Mouse (Mus musculus): ENCODE data around the gene Bbof1. TPM values are rescaled to one million over a fixed set of nuclear protein-coding genes. Genes with fewer than 3 reads are reported as not detected.

Gene Bbof1
- total and polyA plus RNA-seq, 2 experiments, result 0.18 TPM; not detected in 1

DNA sequence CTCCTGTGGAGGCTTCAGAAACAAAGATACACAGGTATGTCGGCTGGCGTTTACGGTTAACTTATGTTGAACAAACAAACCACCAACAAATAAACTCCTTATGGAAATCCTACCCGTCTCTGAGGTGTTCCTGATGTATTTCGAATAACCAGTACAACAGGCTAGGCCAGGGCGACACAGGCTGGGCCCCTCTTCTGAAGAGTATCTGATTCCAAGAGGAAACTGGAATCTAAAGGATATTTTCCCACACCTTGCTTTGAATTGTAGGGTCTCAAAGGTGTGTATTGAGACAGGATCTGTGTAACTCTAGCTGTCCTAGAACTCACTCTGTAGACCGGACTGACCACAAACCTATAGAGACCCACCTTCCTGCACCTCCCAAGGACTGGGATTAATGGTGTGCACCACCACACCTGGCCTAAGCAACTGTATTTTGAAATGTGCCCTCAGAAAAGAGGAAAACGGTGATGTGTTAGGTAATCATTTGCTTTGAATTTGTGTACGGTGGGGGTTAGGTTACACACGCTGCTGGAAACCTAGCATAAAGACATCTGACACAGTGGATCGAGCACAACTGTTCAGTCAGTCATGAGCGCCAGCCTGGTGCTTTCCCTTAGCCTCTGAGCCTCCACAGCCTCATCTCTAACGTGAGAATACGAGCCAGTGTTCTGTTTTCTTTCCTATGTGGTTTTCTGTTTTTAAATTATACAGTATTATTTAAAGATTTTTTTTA is 11.8 kb upstream of the Bbof1 start:
- WGBS, result 54% methylated on average over 14 of the region's 14 CpGs
- H3K27ac ChIP-seq (replicated peaks; ENCODE audit: insufficient read depth, low read depth, low read length), result peak overlapping the region; percentile 32

DNA sequence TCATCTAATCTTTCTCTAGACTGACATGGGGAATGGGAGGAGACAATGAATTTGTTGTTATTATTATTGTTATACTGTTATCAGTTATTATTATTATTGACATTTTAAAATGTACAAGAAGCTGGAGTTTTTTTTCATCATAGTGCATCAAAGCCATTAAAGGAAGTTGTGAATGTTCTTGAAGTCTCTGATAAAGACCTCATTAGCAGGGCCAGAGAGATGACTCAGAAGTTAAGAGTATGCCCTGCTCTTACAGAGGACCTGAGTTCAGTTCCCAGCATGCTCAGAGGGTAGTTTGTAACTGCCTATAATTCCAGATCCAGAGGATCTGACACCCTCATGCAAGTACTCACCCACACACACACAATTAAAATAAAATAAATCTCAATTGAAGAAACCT is 11.2 kb upstream of the Bbof1 start:
- Histone ChIP-seq H3K27ac (replicated peaks; ENCODE audit: insufficient read depth, low read depth, low read length) (no peak overlapping the region), H3K4me1 (ENCODE audit: control insufficient read depth, insufficient read depth, low read length) (peaks cover 12% of the 10 kb centered on the region), H3K79me2 (ENCODE audit: control insufficient read depth, insufficient read depth, low read length) (peaks cover 3% of the 10 kb centered on the region; the same call in 1 of the 2 replicates), H3K27me3 (ENCODE audit: control insufficient read depth, insufficient read depth, low read length) (no peaks in the 10 kb centered on the region), H3K4me3 (ENCODE audit: insufficient read depth, low read depth, low read length) (no peak overlapping the region), H3K9ac (ENCODE audit: low read depth, low read length) (no peak overlapping the region), H3K36me3 (ENCODE audit: control insufficient read depth, insufficient read depth, low read length) (peaks cover 37% of the 10 kb centered on the region)
- TF ChIP-seq POLR2A (IDR thresholded peaks at IDR 0.05; ENCODE audit: extremely low read depth, insufficient read depth, low read length) (no peak), CTCF (IDR thresholded peaks at IDR 0.05; ENCODE audit: low read depth, low read length) (no peak)
- DNase-seq (ENCODE audit: extremely low read depth, low read depth, low spot score), result no peak

More for the DNA sequence above, 11.8 kb upstream of the Bbof1 start:
- Histone ChIP-seq H3K79me2 (ENCODE audit: control insufficient read depth, insufficient read depth, low read length) (peaks cover 3% of the 10 kb centered on the region; the same call in 1 of the 2 replicates), H3K4me3 (ENCODE audit: insufficient read depth, low read depth, low read length) (no peak overlapping the region), H3K4me1 (ENCODE audit: control insufficient read depth, insufficient read depth, low read length) (peaks cover 10% of the 10 kb centered on the region), H3K27me3 (ENCODE audit: control insufficient read depth, insufficient read depth, low read length) (no peaks in the 10 kb centered on the region), H3K36me3 (ENCODE audit: control insufficient read depth, insufficient read depth, low read length) (peaks cover 40% of the 10 kb centered on the region), H3K9ac (ENCODE audit: low read depth, low read length) (no peak overlapping the region)
- peak; percentile 78 for DNase-seq (ENCODE audit: extremely low read depth, low read depth, low spot score)
- TF ChIP-seq CTCF (IDR thresholded peaks at IDR 0.05; ENCODE audit: low read depth, low read length), result no peak
- TF ChIP-seq POLR2A (IDR thresholded peaks at IDR 0.05; ENCODE audit: extremely low read depth, insufficient read depth, low read length), result no peak

DNA sequence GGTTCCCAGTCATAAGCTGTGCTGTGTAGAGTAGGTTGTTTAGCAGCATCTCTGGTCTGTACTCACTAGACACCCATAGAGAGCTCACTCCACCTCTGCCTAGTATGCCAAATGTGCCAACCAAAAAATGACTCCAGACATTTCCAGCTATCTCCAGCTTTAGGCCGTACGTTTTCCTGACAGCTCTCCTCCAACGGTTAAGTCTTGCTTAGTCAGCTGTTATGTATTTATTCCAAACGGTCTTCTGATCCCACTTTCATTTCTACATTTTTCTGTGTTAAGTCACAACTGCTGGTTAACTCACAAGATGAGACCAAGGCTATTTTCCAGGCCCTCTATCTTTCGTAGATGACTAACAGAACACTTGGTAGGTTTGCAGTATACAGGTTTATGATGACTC is 10.2 kb upstream of the Bbof1 start:
- TF ChIP-seq CTCF (IDR thresholded peaks at IDR 0.05; ENCODE audit: low read depth, low read length) (no peak), POLR2A (IDR thresholded peaks at IDR 0.05; ENCODE audit: extremely low read depth, insufficient read depth, low read length) (no peak)
- Histone ChIP-seq H3K27me3 (ENCODE audit: control insufficient read depth, insufficient read depth, low read length) (no peaks in the 10 kb centered on the region), H3K79me2 (ENCODE audit: control insufficient read depth, insufficient read depth, low read length) (peaks cover 3% of the 10 kb centered on the region; the same call in 1 of the 2 replicates), H3K9ac (ENCODE audit: low read depth, low read length) (peak overlapping the region; percentile 71), H3K4me3 (ENCODE audit: insufficient read depth, low read depth, low read length) (peak overlapping the region; percentile 50), H3K36me3 (ENCODE audit: control insufficient read depth, insufficient read depth, low read length) (peaks cover 29% of the 10 kb centered on the region), H3K4me1 (ENCODE audit: control insufficient read depth, insufficient read depth, low read length) (peaks cover 16% of the 10 kb centered on the region), H3K27ac (replicated peaks; ENCODE audit: insufficient read depth, low read depth, low read length) (peak overlapping the region; percentile 60)
- WGBS, result 29% methylated on average over 5 of the region's 5 CpGs
- DNase-seq (ENCODE audit: extremely low read depth, low read depth, low spot score), result peak; percentile 52

DNA sequence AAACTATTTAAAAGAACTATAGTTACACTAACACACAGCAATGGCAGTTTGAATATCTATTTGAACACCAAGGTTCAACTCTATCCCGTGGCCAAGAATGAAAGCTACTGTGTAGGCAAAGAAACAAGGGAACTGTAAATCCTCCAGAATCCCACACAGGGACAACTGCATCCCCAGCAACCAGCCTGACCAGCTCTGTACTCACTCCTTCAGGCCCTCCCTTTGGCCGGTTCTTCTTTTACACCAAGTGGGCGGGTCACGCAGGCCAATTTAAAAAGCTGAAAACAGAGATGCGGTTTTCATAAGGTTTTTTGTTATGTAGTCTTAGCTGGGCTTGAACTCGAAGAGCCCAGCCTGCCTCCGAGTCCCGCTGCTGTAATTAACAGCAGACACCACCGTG is 9.7 kb upstream of the Bbof1 start:
- H3K4me3 ChIP-seq (ENCODE audit: insufficient read depth, low read depth, low read length), result peak overlapping the region; percentile 50
- no peak for TF ChIP-seq POLR2A (IDR thresholded peaks at IDR 0.05; ENCODE audit: extremely low read depth, insufficient read depth, low read length)
- WGBS, result 21% methylated on average over 9 of the region's 9 CpGs
- peaks cover 24% of the 10 kb centered on the region for H3K36me3 ChIP-seq (ENCODE audit: control insufficient read depth, insufficient read depth, low read length)
- peak; percentile 59 for DNase-seq (ENCODE audit: extremely low read depth, low read depth, low spot score)
- H3K79me2 ChIP-seq (ENCODE audit: control insufficient read depth, insufficient read depth, low read length), result peaks cover 3% of the 10 kb centered on the region; the same call in 1 of the 2 replicates
- no peaks in the 10 kb centered on the region for H3K27me3 ChIP-seq (ENCODE audit: control insufficient read depth, insufficient read depth, low read length)
- peak overlapping the region; percentile 61 for H3K9ac ChIP-seq (ENCODE audit: low read depth, low read length)
- H3K27ac ChIP-seq (replicated peaks; ENCODE audit: insufficient read depth, low read depth, low read length), result peak overlapping the region; percentile 100
- peaks cover 16% of the 10 kb centered on the region for H3K4me1 ChIP-seq (ENCODE audit: control insufficient read depth, insufficient read depth, low read length)

DNA sequence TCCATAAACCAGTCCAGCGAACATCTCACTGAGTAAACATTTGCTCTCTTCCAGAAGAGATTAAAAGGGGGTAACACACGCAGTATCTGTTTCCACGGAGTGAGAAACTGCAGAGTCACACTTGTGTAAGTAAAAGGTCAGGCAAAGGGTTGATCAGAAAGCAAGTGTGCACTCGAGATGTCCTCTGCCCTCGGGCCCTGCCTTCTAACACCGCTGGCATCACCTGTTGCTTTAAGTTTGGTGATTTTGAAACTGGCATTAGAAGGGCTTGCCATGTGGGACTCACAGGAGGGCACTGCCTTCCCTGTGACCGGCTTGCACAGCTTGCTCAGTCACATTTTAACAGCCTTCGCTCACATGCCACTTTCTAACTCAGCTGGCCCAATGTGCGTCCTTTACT is 9.2 kb upstream of the Bbof1 start:
- H3K4me1 ChIP-seq (ENCODE audit: control insufficient read depth, insufficient read depth, low read length), result peaks cover 16% of the 10 kb centered on the region
- H3K9ac ChIP-seq (ENCODE audit: low read depth, low read length), result peak overlapping the region; percentile 93
- H3K27me3 ChIP-seq (ENCODE audit: control insufficient read depth, insufficient read depth, low read length), result no peaks in the 10 kb centered on the region
- 18% methylated on average over 9 of the region's 9 CpGs for WGBS
- H3K79me2 ChIP-seq (ENCODE audit: control insufficient read depth, insufficient read depth, low read length), result peaks cover 3% of the 10 kb centered on the region; the same call in 1 of the 2 replicates
- DNase-seq (ENCODE audit: extremely low read depth, low read depth, low spot score), result peak; percentile 95
- peak overlapping the region; percentile 100 for H3K27ac ChIP-seq (replicated peaks; ENCODE audit: insufficient read depth, low read depth, low read length)
- peaks cover 20% of the 10 kb centered on the region; the same call in 1 of the 2 replicates for H3K36me3 ChIP-seq (ENCODE audit: control insufficient read depth, insufficient read depth, low read length)
- peak overlapping the region; percentile 77 for H3K4me3 ChIP-seq (ENCODE audit: insufficient read depth, low read depth, low read length)
- peak; percentile 26; the same call in 1 of the 2 replicates for TF ChIP-seq POLR2A (IDR thresholded peaks at IDR 0.05; ENCODE audit: extremely low read depth, insufficient read depth, low read length)
- no peak for TF ChIP-seq CTCF (IDR thresholded peaks at IDR 0.05; ENCODE audit: low read depth, low read length)

DNA sequence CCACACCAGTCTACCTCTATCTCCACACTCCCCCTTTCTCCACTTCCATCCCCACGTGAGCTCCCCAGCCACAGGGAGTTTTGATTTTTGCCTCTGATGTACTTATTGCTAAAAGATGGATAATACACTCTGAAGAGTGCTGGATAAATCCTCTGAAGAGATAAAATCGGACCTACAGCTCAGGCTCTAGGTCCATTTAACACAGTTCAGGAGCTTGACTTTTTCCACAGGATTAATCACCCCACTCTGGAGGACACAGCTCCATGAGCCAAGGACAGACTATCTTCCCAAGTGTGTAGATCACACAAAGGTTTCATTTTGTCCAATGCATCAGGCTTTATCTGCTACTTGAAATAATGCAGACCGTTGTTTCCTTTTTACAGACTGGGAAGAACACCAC is 8.8 kb upstream of the Bbof1 start:
- Histone ChIP-seq H3K4me1 (ENCODE audit: control insufficient read depth, insufficient read depth, low read length) (peaks cover 16% of the 10 kb centered on the region), H3K27me3 (ENCODE audit: control insufficient read depth, insufficient read depth, low read length) (no peaks in the 10 kb centered on the region), H3K27ac (replicated peaks; ENCODE audit: insufficient read depth, low read depth, low read length) (peak overlapping the region; percentile 100), H3K9ac (ENCODE audit: low read depth, low read length) (peak overlapping the region; percentile 93), H3K36me3 (ENCODE audit: control insufficient read depth, insufficient read depth, low read length) (peaks cover 19% of the 10 kb centered on the region; the same call in 1 of the 2 replicates), H3K79me2 (ENCODE audit: control insufficient read depth, insufficient read depth, low read length) (peaks cover 3% of the 10 kb centered on the region; the same call in 1 of the 2 replicates), H3K4me3 (ENCODE audit: insufficient read depth, low read depth, low read length) (peak overlapping the region; percentile 77)
- TF ChIP-seq POLR2A (IDR thresholded peaks at IDR 0.05; ENCODE audit: extremely low read depth, insufficient read depth, low read length) (no peak), CTCF (IDR thresholded peaks at IDR 0.05; ENCODE audit: low read depth, low read length) (no peak)
- WGBS, result 18% methylated on average over 3 of the region's 3 CpGs
- DNase-seq (ENCODE audit: extremely low read depth, low read depth, low spot score), result no peak

Measured in liver, adult 2 months (tissue).